Mouse (Mus musculus) stomach, embryonic 14.5 days (tissue): ENCODE data around the gene Gm21721. TPM values are rescaled to one million over a fixed set of nuclear protein-coding genes. Genes with fewer than 3 reads are reported as not detected.
"Not testable (repeated sequence)": the region's sequence is repeated elsewhere in the genome, so short reads cannot be mapped to it uniquely, and the experiment has no call there.

Experiments used
- ATAC-seq: fragments of 200-750 bp; cut with Nextera tagmentation; 2 replicates; pipeline ENCODE4 v1.8.0; 2017; ENCODE audit warnings: low read depth, moderate TSS enrichment; ENCODE audit not compliant: insufficient number of reproducible peaks, insufficient read depth, low FRiP score
- H3K27ac ChIP-seq: fragments of 300-500 bp; sonication (generic); 2 replicates; pipeline ENCODE4 v1.5.1; 2014; ENCODE audit warnings: mild to moderate bottlenecking, low read length, moderate library complexity, mixed read lengths
- H3K27me3 ChIP-seq: fragments of 300-500 bp; sonication (generic); 2 replicates; pipeline ENCODE4 v1.6.1; 2014; ENCODE audit warnings: low read length, control low read depth, mixed read lengths; ENCODE audit not compliant: control insufficient read depth, insufficient read depth
- H3K36me3 ChIP-seq: fragments of 300-500 bp; sonication (generic); 2 replicates; pipeline ENCODE4 v1.6.1; 2014; ENCODE audit warnings: mild to moderate bottlenecking, control low read depth, low read length, moderate library complexity, mixed read lengths; ENCODE audit not compliant: control insufficient read depth, insufficient read depth
- H3K4me1 ChIP-seq: fragments of 300-500 bp; sonication (generic); 2 replicates; pipeline ENCODE4 v1.6.1; 2014; ENCODE audit warnings: low read length, control low read depth, mixed read lengths; ENCODE audit not compliant: control insufficient read depth, insufficient read depth
- H3K4me2 ChIP-seq: fragments of 300-500 bp; sonication (generic); replicated peaks from 2 replicates; pipeline ENCODE4 v1.6.1; 2014; ENCODE audit warnings: low read depth, low read length, control low read depth
- H3K4me3 ChIP-seq: fragments of 300-500 bp; sonication (generic); 2 replicates; pipeline ENCODE4 v1.5.1; 2014; ENCODE audit warnings: low read depth, low read length, control low read depth
- H3K9ac ChIP-seq: fragments of 300-500 bp; sonication (generic); replicated peaks from 2 replicates; pipeline ENCODE4 v1.6.1; 2014; ENCODE audit warnings: low read depth, mild to moderate bottlenecking, control low read depth, low read length, moderate library complexity, mixed read lengths
- H3K9me3 ChIP-seq: fragments of 300-500 bp; sonication (generic); 2 replicates; pipeline ENCODE4 v1.6.1; 2016; ENCODE audit warnings: low read depth, low read length, control low read depth; ENCODE audit not compliant: control insufficient read depth
- WGBS: fragments of 180-500 bp; shearing (Covaris S2); extraction: QIAGEN DNeasy Blood & Tissue Kit; methylation state at CpG from one replicate; pipeline ENCODE4 v1.1.7; 2014; 5-methylcytosine and 5-hydroxymethylcytosine counted together
- polyA plus RNA-seq: library from polyadenylated mRNA; unstranded; fragments of >200 nt; fragmentation: Nextera tagmentation; extraction: Ambion mirVana; gene quantifications from 2 replicates; pipeline ENCODE4 v1.2.1, GENCODE M21; 2014

Gene Gm21721
- not detected in 2 replicates for polyA plus RNA-seq

GRCm38 (mm10) chrY:9202090-9202489 is at the start of gene Gm21721:
Gene Gm21721 (minus strand): TSS chrY:9202190.
- H3K9ac ChIP-seq, H3K9me3 ChIP-seq, H3K27ac ChIP-seq, H3K4me1 ChIP-seq, H3K4me3 ChIP-seq, H3K27me3 ChIP-seq, ATAC-seq, H3K4me2 ChIP-seq, H3K36me3 ChIP-seq: not testable (repeated sequence)
- no CpG with 5 or more reads among the region's 2 CpGs for WGBS

Other genes starting within 250 kb of the Gm21721 start
- not detected in 2 replicates for gene Gm21292, start 68.3 kb downstream of the Gm21721 start, polyA plus RNA-seq
- not detected in 2 replicates for gene Gm21812, start 145.0 kb upstream of the Gm21721 start, polyA plus RNA-seq
- gene Gm21874, start 214.0 kb upstream of the Gm21721 start, polyA plus RNA-seq, result not detected in 2 replicates